Mouse (Mus musculus) liver, adult (tissue): ENCODE data around the gene Serpine3.

Source experiments
- GATA4 ChIP-seq: IDR thresholded peaks from 2 replicates; pipeline ENCODE4 v1.6.1; 2014; ENCODE audit warnings: mild to moderate bottlenecking, low read length; ENCODE audit not compliant: insufficient replicate concordance

The Serpine3 gene

GRCm38 (mm10) chr14:62724560-62724959 lies 61.1 kb downstream of the Serpine3 start:
- no peak for TF ChIP-seq GATA4

DNA sequence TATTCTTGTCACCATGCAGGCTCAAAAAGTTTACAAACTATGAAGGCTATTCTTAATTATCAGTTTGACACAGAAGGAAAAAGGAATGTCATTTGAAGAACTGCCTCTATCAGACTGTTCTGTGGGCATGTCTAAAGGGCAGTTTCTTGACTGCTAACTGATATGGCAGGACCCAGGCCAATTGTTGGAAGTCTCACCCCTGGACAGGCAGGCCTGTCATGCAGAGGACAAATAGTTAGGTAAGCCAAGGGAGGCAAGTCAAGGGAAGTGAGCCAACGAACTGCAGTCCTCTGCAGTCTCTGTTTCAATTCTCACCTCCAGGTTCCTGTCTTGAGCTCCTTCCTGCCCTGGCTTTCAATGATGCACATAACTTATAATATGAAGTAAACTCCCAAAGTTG lies 68.4 kb downstream of the Serpine3 start:
- no peak for TF ChIP-seq GATA4

DNA sequence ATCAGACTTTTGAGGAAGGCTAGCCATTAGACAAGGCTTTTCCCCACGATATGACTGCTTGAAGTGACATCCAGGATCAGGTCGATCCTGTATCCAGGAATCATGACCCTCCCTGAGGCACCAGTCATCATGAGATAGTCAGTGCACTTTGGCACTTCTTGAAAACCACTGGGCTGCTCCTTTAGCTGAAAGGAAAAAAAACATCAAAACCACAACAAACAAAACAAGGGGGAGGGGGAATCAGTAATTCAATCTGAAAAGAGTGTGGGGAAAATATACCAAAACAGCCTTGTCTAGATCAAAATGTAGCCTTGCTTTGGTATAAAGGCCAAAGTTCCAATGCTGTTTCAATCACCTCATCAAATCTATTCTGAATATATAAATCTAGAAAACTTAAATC lies 70.2 kb downstream of the Serpine3 start:
- TF ChIP-seq GATA4: no peak

- no peak for TF ChIP-seq GATA4
Measured at GRCm38 (mm10) chr14:62735646-62736045, 72.2 kb downstream of the Serpine3 start.
